Mouse (Mus musculus) kidney, postnatal 25 days (tissue): ENCODE data around the gene Mfsd10.

Source experiments
- DNase-seq, 2 experiments: peaks; one replicate each; pipeline ENCODE4 v3.0.0; 2021; ENCODE audit warnings: mixed read lengths in 2 of 2

Mfsd10 gene

GRCm38 (mm10) chr5:34636481-34637287 lies at the start of gene Mfsd10:
TSS of gene Mfsd10 (minus strand) at chr5:34637212.
- peak; percentile 86 to 91 for DNase-seq

DNA sequence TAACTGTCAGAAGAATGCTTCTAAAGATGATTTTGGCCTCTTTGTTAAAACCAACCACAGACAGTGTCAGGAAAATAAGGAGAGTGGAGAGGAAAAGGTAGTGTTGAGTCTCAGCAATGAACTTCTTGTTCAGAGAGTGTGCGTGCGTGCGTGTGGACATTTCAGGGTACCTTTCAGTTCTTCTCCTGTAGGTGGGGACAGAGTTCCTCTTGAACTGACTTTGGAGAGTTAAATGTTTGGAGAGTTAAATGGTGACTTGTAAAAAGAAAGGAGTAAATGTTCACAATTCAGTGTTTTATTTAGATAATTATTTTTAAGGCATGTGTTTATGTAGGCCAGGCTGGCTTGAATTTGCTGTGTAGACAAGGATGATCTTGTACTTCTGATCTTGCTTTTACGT lies 33.3 kb upstream of the Mfsd10 start:
- DNase-seq: peak in 1 of 2 experiments; percentile 13

DNA sequence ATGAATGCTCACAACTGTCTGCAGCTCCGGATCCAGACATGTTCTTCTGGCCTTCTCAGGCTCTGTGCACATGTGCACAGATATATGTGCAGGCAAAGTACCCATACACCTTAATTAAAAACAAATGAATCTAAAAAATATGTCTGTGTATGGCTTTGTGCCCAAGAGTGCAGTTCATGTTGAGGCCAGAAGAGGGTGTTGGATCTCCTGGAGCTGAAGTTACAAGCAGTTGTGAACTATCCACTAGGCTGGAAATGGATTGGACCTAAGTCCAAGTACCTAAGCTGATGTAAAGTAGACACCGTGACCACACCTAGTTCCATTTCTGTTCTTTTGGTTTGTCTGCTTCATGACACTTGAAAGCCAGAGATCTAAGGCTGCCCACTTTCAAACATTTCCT lies 32.5 kb upstream of the Mfsd10 start:
- DNase-seq: no peak

DNA sequence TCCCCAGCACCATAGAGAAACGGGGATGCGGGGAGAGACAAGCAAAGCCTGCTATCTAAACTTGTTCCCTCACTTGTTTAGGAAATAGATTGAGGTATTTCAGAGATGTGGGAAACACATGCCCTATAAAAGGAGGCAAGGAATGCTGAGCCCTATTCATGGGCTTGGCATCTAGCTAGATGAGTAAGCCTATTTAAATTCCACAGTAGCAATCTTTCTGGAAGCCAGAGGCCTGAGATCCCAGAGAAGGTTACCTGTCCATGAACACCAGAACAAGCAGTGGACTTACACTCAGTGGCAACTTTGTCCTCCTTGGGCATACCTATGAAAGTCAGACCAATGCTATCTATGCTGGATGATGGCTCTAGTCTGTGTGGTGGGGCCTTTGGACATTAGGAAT lies 26.2 kb upstream of the Mfsd10 start:
- DNase-seq: no peak

GRCm38 (mm10) chr5:34661909-34662308 lies 24.9 kb upstream of the Mfsd10 start:
- DNase-seq: no peak

DNA sequence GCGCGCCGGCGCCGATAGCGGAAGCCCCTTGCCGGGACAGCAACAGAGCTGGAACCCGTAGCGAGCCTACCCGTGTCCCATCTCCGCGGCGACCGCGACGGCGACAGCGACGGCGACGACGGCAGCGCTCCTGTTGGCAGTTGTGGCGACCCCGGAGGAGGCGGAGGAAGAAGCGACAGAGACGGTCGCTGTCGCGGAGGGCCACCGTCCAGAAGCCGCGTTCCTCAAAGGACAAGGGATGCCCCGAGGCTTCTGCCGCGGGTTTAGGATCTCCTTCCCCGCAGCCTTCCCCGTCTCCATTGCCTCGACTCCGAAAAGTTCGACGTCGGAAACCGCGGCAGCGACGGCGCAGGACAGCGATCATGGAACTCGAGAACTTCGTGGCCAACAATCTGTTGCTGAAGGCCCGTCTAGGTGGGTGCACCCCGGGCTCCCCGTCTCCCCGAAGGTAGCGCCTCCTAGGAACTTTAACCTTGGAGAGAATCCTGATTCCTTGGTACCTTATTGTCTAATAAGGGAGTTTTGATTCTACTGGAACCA lies 23.6 kb upstream of the Mfsd10 start:
- no peak for DNase-seq

DNA sequence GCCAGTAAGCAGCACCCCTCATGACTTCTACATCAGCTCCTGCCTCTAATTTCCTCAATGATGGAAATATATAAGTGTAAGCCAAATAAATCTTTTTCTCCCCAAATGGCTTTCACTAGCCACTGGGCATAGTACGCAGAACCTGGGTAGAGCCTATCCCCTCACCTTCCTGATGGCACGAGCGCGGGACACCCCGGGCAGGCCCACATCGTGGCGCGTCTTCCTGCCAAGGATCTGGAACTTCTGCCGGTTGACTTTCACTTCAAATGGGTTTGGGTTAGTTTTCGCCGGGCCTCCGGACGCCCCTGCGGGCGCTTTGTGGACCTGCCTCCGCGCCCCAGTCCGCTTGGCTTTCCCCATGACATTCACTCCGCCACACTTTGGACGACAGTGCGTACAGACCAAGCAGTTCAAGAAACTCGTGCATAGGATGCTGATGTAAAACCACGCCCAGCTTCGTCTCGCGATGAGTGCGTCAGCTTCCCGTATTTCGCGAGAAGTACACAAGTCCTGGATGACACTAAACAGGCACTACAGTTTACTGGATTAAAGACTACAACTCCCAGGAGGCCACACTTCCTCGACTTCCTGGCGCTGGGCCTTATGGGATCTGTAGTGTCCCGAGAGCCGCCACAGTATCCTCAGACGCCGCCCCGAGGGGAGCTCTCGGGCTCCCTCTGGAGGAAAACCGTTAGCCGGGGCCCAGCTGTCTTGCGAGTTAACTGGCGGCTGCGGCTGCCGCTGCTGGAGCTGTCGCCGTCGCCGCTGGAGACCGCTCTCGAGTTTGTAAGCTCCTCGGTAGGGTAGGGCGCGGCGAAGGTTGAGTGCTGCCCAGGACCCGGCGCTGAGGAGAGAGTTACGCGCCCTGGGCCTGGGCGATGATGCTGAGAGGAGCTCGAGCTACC lies 22.9 kb upstream of the Mfsd10 start, which contains the start of the genes Nop14 and Grk4:
Nop14 (minus strand) TSS at position 463 of the 905 bp plus-strand sequence.
Grk4 (plus strand) TSS at position 694 of the 905 bp plus-strand sequence.
- peak; percentile 99 for DNase-seq

DNA sequence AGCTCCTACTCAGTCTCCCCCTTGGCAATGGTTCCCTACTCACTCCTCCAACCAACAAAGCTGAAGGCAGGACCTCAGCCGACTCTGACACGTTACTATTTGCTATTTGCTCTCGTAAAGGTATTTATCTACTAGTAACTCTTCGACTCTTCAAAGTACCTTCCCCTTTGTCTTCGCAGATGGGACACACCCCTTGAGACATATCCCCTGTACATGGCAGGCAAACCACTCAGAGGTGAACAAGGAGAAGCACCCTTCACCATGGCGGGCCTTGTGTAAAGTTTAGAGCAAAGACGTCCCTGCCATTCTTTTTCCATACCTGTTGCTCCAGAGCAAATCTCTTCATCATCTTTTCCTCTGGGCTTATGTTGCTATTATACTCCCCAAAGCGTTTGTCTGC lies 20.5 kb upstream of the Mfsd10 start:
- DNase-seq: no peak

DNA sequence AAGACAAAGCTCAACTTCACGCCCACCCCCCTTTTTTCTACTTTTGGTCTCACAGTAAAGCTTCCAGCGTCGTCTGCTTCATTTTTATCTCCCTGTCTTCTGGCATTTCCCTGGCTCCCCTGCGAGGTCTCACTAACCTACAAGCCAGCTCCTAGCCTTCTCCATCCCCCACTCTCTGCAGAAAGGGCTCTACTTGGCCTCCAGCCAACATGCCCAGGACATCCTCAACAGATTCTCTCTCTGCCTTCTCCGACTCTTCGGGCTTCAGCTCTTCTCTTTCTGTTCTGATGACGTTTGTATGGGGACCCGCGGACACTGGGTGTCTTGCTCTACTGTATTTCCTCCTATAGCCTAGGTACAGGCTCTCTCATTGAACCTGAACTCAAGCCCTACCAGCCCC lies 17.9 kb upstream of the Mfsd10 start:
- no peak for DNase-seq

- no peak for DNase-seq
Measured at GRCm38 (mm10) chr5:34652961-34653360, 15.9 kb upstream of the Mfsd10 start.

- DNase-seq: peak; percentile 61 to 79
Measured at GRCm38 (mm10) chr5:34647581-34647980, 10.6 kb upstream of the Mfsd10 start.

DNA sequence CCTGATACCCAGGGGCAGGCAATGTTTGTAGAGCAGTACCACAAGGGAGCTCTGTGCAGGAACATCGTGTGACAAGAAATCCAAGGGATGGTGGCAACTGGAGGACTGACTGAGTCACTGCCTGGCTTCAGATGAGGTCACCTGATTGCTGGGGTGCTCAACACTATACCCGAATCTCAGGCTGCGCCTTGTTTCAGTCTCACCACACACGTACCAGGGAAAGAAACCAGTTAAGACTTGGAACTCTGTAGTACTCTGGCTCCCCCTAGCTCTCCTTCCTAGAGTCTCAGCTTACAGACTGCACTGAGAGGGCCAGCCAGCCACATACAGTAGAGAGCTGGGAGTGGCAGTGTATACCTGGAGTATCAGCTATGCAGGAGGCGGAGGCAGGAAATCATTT lies 5.9 kb upstream of the Mfsd10 start:
- peak; percentile 46 to 61 for DNase-seq

DNA sequence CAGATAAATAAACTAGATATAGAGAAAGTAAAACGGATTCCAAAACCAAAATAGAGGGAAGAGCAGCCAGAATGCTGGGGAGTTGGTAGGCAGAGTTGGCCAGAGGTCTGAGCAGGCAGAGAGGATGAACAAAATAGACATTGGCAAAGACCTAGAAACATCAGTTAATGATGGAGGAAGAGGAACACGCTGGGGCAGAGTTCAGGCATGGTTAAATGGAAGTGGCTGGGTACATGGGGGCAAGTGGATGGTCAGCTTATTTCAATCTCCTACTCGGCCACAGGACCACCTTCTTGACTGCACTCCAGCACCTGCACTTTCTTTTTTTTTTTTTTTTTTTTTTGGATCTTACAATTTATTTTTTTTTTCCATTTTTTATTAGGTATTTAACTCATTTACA lies 5.0 kb upstream of the Mfsd10 start:
- peak; percentile 31 to 54 for DNase-seq

DNA sequence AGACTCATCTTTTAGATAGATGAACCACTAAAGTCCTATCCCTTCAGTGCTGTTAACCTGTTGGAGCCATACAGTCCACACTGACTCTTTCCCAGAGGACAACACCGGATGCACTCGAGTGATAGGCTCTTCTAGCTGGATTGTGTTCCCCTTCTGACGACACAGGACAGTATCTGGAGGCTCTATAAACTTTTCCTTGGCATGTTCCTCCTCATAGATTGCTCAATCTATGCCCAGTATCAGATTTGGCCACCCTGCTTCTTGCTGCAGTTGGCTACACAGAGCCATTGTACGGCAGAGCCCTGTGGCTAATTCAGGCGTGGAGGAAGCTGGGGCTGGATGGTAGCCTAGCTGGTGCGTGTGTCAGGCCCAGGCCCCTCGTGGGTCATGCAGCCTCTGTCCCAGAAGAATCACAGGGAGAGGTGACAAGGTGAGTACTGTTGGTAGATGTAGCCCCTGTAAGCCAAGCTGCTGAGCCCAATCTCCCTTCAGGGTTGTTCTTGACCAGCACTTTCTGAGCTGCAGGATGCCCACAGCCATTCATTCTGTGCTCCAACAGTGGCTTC lies 662 bp upstream of the Mfsd10 start:
- no peak for DNase-seq

GRCm38 (mm10) chr5:34635665-34636192 lies 1.3 kb downstream of the Mfsd10 start:
- no peak for DNase-seq

DNA sequence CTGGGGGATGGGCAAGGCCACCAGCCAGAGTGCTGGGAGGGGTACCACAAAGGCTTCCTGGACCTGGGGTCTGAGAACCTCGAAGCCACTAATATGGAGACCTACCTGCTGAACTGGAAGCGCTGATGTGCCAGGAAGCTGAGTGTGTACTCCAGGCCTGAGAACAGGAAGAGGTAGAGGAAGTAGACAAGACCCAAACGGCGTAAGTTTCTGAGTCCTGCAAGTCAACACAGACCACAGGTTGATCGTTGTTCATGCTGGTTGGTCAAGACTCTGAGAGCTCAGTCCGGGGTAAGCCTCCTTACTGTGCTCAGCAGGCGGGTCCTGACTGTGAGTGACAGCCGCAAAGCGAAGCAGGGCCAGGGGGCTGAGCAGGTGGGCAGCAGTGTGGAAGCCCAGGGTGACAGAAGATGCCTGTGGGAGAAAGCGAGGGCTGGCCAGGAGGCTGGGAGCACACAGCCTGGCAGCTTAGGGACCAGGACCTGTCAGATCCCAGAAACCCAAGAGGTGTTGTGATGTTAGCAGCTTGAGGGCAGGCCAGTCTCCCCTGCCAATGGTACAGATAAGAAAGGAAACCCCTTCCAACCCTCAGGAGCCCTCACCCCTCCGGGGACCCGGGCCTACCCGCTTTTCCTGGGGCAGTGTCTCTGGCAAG lies 2.1 kb downstream of the Mfsd10 start:
- no peak for DNase-seq

GRCm38 (mm10) chr5:34633641-34634040 lies 3.4 kb downstream of the Mfsd10 start:
- DNase-seq: no peak

GRCm38 (mm10) chr5:34632996-34633395 lies 4.0 kb downstream of the Mfsd10 start:
- no peak for DNase-seq

GRCm38 (mm10) chr5:34609966-34610365 lies 27.0 kb downstream of the Mfsd10 start:
- no peak for DNase-seq

DNA sequence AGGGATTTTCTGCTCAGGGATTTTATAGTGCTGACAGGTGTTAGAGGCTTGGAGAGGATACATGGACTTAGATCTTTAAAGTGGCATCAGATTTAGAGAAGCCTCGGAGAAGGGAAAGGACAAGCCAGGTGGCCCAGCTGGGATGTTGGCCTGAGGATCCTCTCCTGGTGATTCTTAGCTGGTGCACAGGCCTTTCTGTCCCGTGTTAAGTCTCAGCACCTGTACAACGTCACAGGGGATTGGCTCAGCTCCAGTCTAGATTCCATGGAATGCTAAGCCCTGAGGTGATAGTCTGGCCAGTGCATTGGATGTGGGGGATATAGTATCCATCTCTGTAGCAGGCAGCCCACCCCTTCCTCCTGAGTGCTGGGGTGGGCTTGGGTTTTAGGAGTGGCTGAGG lies 28.8 kb downstream of the Mfsd10 start:
- DNase-seq: no peak

GRCm38 (mm10) chr5:34607100-34607880 lies 29.7 kb downstream of the Mfsd10 start:
- DNase-seq: no peak
